Mouse (Mus musculus): Measurements from ENCODE around the gene Cyren. TPM values are rescaled to one million over a fixed set of nuclear protein-coding genes. Genes with fewer than 3 reads are reported as not detected.

Gene Cyren
- total and polyA plus RNA-seq, 3 experiments = 7.9 to 11.9 (median 9.7) TPM

DNA sequence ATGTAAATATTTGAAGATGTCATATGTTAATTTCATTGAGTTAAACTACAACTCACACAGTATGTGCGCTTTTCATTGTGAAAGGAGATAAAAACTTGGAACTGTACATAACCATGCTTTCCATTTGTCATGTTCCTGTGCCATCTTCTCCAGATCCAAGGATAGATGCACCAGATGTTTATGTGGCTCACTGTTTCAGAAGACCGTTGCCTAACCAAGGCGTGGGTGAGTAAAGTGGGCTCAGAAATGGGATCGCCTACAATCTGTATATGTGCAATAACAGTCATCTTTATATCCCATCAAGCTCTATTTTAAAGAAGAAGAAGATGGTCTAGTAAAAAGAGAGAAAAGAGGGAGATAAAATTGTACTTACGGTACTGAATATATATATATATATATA, 45.5 kb downstream of the Cyren start:
- H3K9ac ChIP-seq (ENCODE audit: insufficient read depth, low read depth) = no peak overlapping the region
- H3K4me3 ChIP-seq (replicated peaks in 1 of 3; ENCODE audit: low read depth in 2 of 3, low read length in 2 of 3, poor library complexity in 1 of 3) = no peak overlapping the region
- no peak overlapping the region for H3K4me2 ChIP-seq (ENCODE audit: insufficient read depth, low read depth, poor library complexity, severe bottlenecking)
- in situ Hi-C loops (cut with MboI; ENCODE audit: low pct_ligation_motif_present, low pct_unique_long_range_greater_than_20kb, low sequenced_read_pairs) = no loop called here
- H3K4me1 ChIP-seq (ENCODE audit: control insufficient read depth in 1 of 2, insufficient read depth in 2 of 2) = no peaks in the 10 kb centered on the region
- no peak for DNase-seq (ENCODE audit: extremely low read depth)
- dilution Hi-C loops (cut with MboI; ENCODE audit: extremely low pct_ligation_motif_present, extremely low pct_unique_long_range_greater_than_20kb, low sequenced_read_pairs) = no loop called here
- no peak overlapping the region for H3K27ac ChIP-seq (ENCODE audit: insufficient read depth, low read depth)
- no peaks in the 10 kb centered on the region for H3K9me3 ChIP-seq (replicated peaks; ENCODE audit: low read length)
- H3K27me3 ChIP-seq (replicated peaks) = no peaks in the 10 kb centered on the region
- H3K79me2 ChIP-seq (replicated peaks; ENCODE audit: control insufficient read depth, extremely low read depth, insufficient read depth, poor library complexity, severe bottlenecking) = no peaks in the 10 kb centered on the region
- no peak for TF ChIP-seq HCFC1 (IDR thresholded peaks at IDR 0.05; ENCODE audit: low read depth, low read length)
- no peak for TF ChIP-seq TBP (conservative IDR thresholded peaks at IDR 0.05; ENCODE audit: low read depth, low read length)
- H3K36me3 ChIP-seq (replicated peaks in 1 of 2; ENCODE audit: control insufficient read depth in 1 of 2, insufficient read depth in 1 of 2, low read length in 1 of 2) = no peaks in the 10 kb centered on the region

DNA sequence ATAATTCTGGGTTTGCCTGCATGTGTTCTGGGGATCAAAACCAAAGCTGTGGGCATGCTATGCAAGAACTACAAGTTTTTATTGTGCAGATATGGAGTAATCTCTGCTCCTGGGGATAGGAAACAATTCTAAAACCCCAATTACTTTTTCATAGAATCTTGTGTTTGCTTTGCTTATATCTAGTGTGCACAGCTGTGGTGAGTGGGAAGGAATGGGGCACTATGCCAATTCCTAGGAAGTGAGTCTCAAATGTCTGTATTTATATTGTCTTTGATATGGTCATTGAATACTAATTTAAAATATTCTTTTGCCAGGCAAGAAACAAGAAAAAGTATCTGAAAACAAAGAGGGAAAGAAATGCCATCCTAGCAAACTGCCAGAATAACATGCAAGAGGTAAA, 53.5 kb downstream of the Cyren start:
- no peak overlapping the region for H3K27ac ChIP-seq (ENCODE audit: insufficient read depth, low read depth)
- dilution Hi-C loops (cut with MboI; ENCODE audit: extremely low pct_ligation_motif_present, extremely low pct_unique_long_range_greater_than_20kb, low sequenced_read_pairs) = no loop called here
- no peak for TF ChIP-seq POLR2AphosphoS2 (IDR thresholded peaks at IDR 0.05; ENCODE audit: low read depth, low read length)
- no peak for TF ChIP-seq GABPA (IDR thresholded peaks at IDR 0.05; ENCODE audit: insufficient replicate concordance, low read depth, low read length)
- no peak for TF ChIP-seq MXI1 (IDR thresholded peaks at IDR 0.05; ENCODE audit: low read depth, low read length)
- TF ChIP-seq RAD21 (IDR thresholded peaks at IDR 0.05; ENCODE audit: low read depth, low read length) = no peak
- no peak for TF ChIP-seq USF2 (conservative IDR thresholded peaks at IDR 0.05; ENCODE audit: low read depth, low read length)
- no peak for TF ChIP-seq ZC3H11A (IDR thresholded peaks at IDR 0.05; ENCODE audit: low read depth, low read length)
- no peak for TF ChIP-seq BHLHE40 (IDR thresholded peaks at IDR 0.05; ENCODE audit: low read depth, low read length)
- TF ChIP-seq MEF2A (IDR thresholded peaks at IDR 0.05; ENCODE audit: borderline replicate concordance, low read depth, low read length) = no peak
- TF ChIP-seq POLR2A (IDR thresholded peaks at IDR 0.05; ENCODE audit: low read depth, low read length) = no peak
- TF ChIP-seq ELF1 (IDR thresholded peaks at IDR 0.05; ENCODE audit: low read depth, low read length) = no peak
- no peak for TF ChIP-seq ETS1 (conservative IDR thresholded peaks at IDR 0.05; ENCODE audit: low read depth, low read length)
- TF ChIP-seq IRF4 (IDR thresholded peaks at IDR 0.05; ENCODE audit: low read depth, low read length) = no peak
- no peak for TF ChIP-seq UBTF (IDR thresholded peaks at IDR 0.05; ENCODE audit: low read depth, low read length)
- no peak for TF ChIP-seq KAT2A (IDR thresholded peaks at IDR 0.05; ENCODE audit: insufficient replicate concordance, low read length)
- no peak for TF ChIP-seq ZKSCAN1 (IDR thresholded peaks at IDR 0.05; ENCODE audit: borderline replicate concordance, low read depth, low read length)
- no peak for TF ChIP-seq ZMIZ1 (IDR thresholded peaks at IDR 0.05; ENCODE audit: low read depth, low read length)
- TF ChIP-seq MYC (IDR thresholded peaks at IDR 0.05; ENCODE audit: low read depth, low read length) = no peak
- no peak for TF ChIP-seq USF1 (IDR thresholded peaks at IDR 0.05; ENCODE audit: low read depth, low read length)
- H3K9ac ChIP-seq (ENCODE audit: insufficient read depth, low read depth) = no peak overlapping the region
- in situ Hi-C loops (cut with MboI; ENCODE audit: low pct_ligation_motif_present, low pct_unique_long_range_greater_than_20kb, low sequenced_read_pairs) = no loop called here
- no peak overlapping the region for H3K4me3 ChIP-seq (replicated peaks in 1 of 3; ENCODE audit: low read depth in 2 of 3, low read length in 2 of 3, poor library complexity in 1 of 3)
- H3K36me3 ChIP-seq (replicated peaks in 1 of 2; ENCODE audit: control insufficient read depth in 1 of 2, insufficient read depth in 1 of 2, low read length in 1 of 2) = no peaks in the 10 kb centered on the region
- no peaks in the 10 kb centered on the region for H3K4me1 ChIP-seq (ENCODE audit: control insufficient read depth in 1 of 2, insufficient read depth in 2 of 2)
- no peaks in the 10 kb centered on the region for H3K27me3 ChIP-seq (replicated peaks)
- no peak for DNase-seq (ENCODE audit: extremely low read depth)
- no peaks in the 10 kb centered on the region for H3K79me2 ChIP-seq (replicated peaks; ENCODE audit: control insufficient read depth, extremely low read depth, insufficient read depth, poor library complexity, severe bottlenecking)
- peaks cover 3% of the 10 kb centered on the region for H3K9me3 ChIP-seq (replicated peaks; ENCODE audit: low read length)
- no peak overlapping the region for H3K4me2 ChIP-seq (ENCODE audit: insufficient read depth, low read depth, poor library complexity, severe bottlenecking)

Other genes with a start within 250 kb of the Cyren start
- gene Agbl3, start 97.6 kb downstream of the Cyren start, total RNA-seq (2012; rRNA removed) = 1.5 and 1.9 TPM in 2 replicates
- gene Agbl3, start 97.6 kb downstream of the Cyren start, total RNA-seq (2014; rRNA removed) = 4.8 and 5.1 TPM in 2 replicates
- 3.2 and 3.4 TPM in 2 replicates for gene Agbl3, start 97.6 kb downstream of the Cyren start, polyA plus RNA-seq (2012; ENCODE audit: insufficient read length, low read depth)
- gene Tmem140, start 14.9 kb downstream of the Cyren start, total RNA-seq (2012; rRNA removed) = 1.9 and 3.6 TPM in 2 replicates
- gene Tmem140, start 14.9 kb downstream of the Cyren start, total RNA-seq (2014; rRNA removed) = 1.2 TPM in 2 replicates
- 2.1 and 2.8 TPM in 2 replicates for gene Tmem140, start 14.9 kb downstream of the Cyren start, polyA plus RNA-seq (2012; ENCODE audit: insufficient read length, low read depth)
- 19.8 and 26.5 TPM in 2 replicates for gene Wdr91, start 32.8 kb upstream of the Cyren start, total RNA-seq (2012; rRNA removed)
- 10.6 and 11.3 TPM in 2 replicates for gene Wdr91, start 32.8 kb upstream of the Cyren start, total RNA-seq (2014; rRNA removed)
- 19.2 and 23.8 TPM in 2 replicates for gene Wdr91, start 32.8 kb upstream of the Cyren start, polyA plus RNA-seq (2012; ENCODE audit: insufficient read length, low read depth)
- 0.08 and 0.17 TPM in 2 replicates for gene Stra8, start 42.1 kb upstream of the Cyren start, total RNA-seq (2012; rRNA removed)
- gene Stra8, start 42.1 kb upstream of the Cyren start, total RNA-seq (2014; rRNA removed) = not detected in 2 replicates
- gene Stra8, start 42.1 kb upstream of the Cyren start, polyA plus RNA-seq (2012; ENCODE audit: insufficient read length, low read depth) = 0.55 and 0.77 TPM in 2 replicates
- 0.13 and 0.30 TPM in 2 replicates for gene Slc23a4, start 110.3 kb upstream of the Cyren start, total RNA-seq (2012; rRNA removed)
- 0.23 and 0.27 TPM in 2 replicates for gene Slc23a4, start 110.3 kb upstream of the Cyren start, total RNA-seq (2014; rRNA removed)
- 0.21 and 0.59 TPM in 2 replicates for gene Slc23a4, start 110.3 kb upstream of the Cyren start, polyA plus RNA-seq (2012; ENCODE audit: insufficient read length, low read depth)